Mouse (Mus musculus) CH12.LX (cell line): ENCODE results near the gene Tuba8. TPM values are rescaled to one million over a fixed set of nuclear protein-coding genes. Genes with fewer than 3 reads are reported as not detected.

Experiments
- DNase-seq: peaks from one replicate; pipeline ENCODE4 v3.0.0-alpha.2; 2013; ENCODE audit errors: extremely low read depth
- H3K27ac ChIP-seq: 2 replicates; pipeline ENCODE4 v1.5.1; 2012; ENCODE audit warnings: low read depth, mild to moderate bottlenecking, control low read depth, moderate library complexity; ENCODE audit not compliant: insufficient read depth
- H3K27me3 ChIP-seq: replicated peaks from 2 replicates; pipeline ENCODE3; 2012; ENCODE audit warnings: inconsistent platforms
- H3K36me3 ChIP-seq, 2 experiments: replicated peaks in 1 of 2; 2 replicates each; pipeline versions ENCODE3 to v1.6.1; 2012; ENCODE audit warnings: inconsistent platforms in 1 of 2, low read length in 1 of 2, mild to moderate bottlenecking in 1 of 2, mixed read lengths in 1 of 2, moderate library complexity in 1 of 2; ENCODE audit not compliant: control insufficient read depth in 1 of 2, insufficient read depth in 1 of 2
- H3K4me1 ChIP-seq, 2 experiments: 2 replicates each; pipeline ENCODE4 v1.6.1; 2012; ENCODE audit warnings: inconsistent platforms in 1 of 2, moderate library complexity in 1 of 2; ENCODE audit not compliant: insufficient read depth in 2 of 2, control insufficient read depth in 1 of 2
- H3K4me2 ChIP-seq: 2 replicates; pipeline ENCODE4 v1.6.1; 2012; ENCODE audit warnings: low read depth, mild to moderate bottlenecking, control low read depth; ENCODE audit not compliant: poor library complexity, insufficient read depth, severe bottlenecking
- H3K4me3 ChIP-seq, 3 experiments: fragments of 150-350 bp in 1 of 3; sonication (generic) in 1 of 3; replicated peaks in 1 of 3; 2 replicates each; pipeline versions ENCODE3 to v1.5.1; 2011 to 2012; ENCODE audit warnings: low read depth in 2 of 3, low read length in 2 of 3, mild to moderate bottlenecking in 2 of 3, moderate library complexity in 2 of 3, control low read depth in 1 of 3, improper control_type of control experiment in 1 of 3, inconsistent platforms in 1 of 3, mixed read lengths in 1 of 3; ENCODE audit not compliant: poor library complexity in 1 of 3
- H3K79me2 ChIP-seq: replicated peaks from 2 replicates; pipeline ENCODE4 v1.6.1; 2012; ENCODE audit warnings: mild to moderate bottlenecking, moderate library complexity; ENCODE audit not compliant: control insufficient read depth, poor library complexity, insufficient read depth, severe bottlenecking; ENCODE audit errors: extremely low read depth
- H3K9ac ChIP-seq: 2 replicates; pipeline ENCODE4 v1.6.1; 2012; ENCODE audit warnings: low read depth, mild to moderate bottlenecking, control low read depth, moderate library complexity; ENCODE audit not compliant: insufficient read depth
- H3K9me3 ChIP-seq: replicated peaks from 2 replicates; pipeline ENCODE3; 2012; ENCODE audit warnings: low read length, inconsistent platforms, mixed read lengths
- BHLHE40 ChIP-seq: IDR thresholded peaks from 2 replicates; pipeline ENCODE4 v1.6.1; 2011; ENCODE audit warnings: mild to moderate bottlenecking, low read depth, low read length, improper control_type of control experiment
- CHD1 ChIP-seq: IDR thresholded peaks from 2 replicates; pipeline ENCODE4 v1.6.1; 2012; ENCODE audit warnings: low read depth, low read length, improper control_type of control experiment, inconsistent platforms
- CHD2 ChIP-seq: IDR thresholded peaks from 2 replicates; pipeline ENCODE4 v1.6.1; 2011; ENCODE audit warnings: low read length, improper control_type of control experiment
- CTCF ChIP-seq, 2 experiments: IDR thresholded peaks in 1 of 2; conservative IDR thresholded peaks in 1 of 2; 2 replicates each; pipeline ENCODE4 v1.5.1; 2011 to 2012; ENCODE audit warnings: low read depth in 2 of 2, low read length in 2 of 2, improper control_type of control experiment in 1 of 2, inconsistent platforms in 1 of 2, mild to moderate bottlenecking in 1 of 2, moderate library complexity in 1 of 2
- ELF1 ChIP-seq: IDR thresholded peaks from 2 replicates; pipeline ENCODE4 v1.6.1; 2014; ENCODE audit warnings: low read depth, mild to moderate bottlenecking, inconsistent platforms, low read length, improper control_type of control experiment
- GABPA ChIP-seq: IDR thresholded peaks from 2 replicates; pipeline ENCODE4 v1.6.1; 2012; ENCODE audit warnings: low read depth, low read length, improper control_type of control experiment, inconsistent platforms; ENCODE audit not compliant: insufficient replicate concordance
- JUND ChIP-seq: conservative IDR thresholded peaks from 2 replicates; pipeline ENCODE4 v1.6.1; 2011; ENCODE audit warnings: low read depth, low read length, improper control_type of control experiment
- KAT2A ChIP-seq: IDR thresholded peaks from 2 replicates; pipeline ENCODE4 v1.6.1; 2012; ENCODE audit warnings: low read length, improper control_type of control experiment, inconsistent platforms; ENCODE audit not compliant: insufficient replicate concordance
- MAFK ChIP-seq: IDR thresholded peaks from 2 replicates; pipeline ENCODE4 v1.6.1; 2011; ENCODE audit warnings: low read length, improper control_type of control experiment; ENCODE audit not compliant: insufficient replicate concordance
- MAX ChIP-seq: IDR thresholded peaks from 2 replicates; pipeline ENCODE4 v1.6.1; 2011; ENCODE audit warnings: low read length, improper control_type of control experiment
- MXI1 ChIP-seq: IDR thresholded peaks from 2 replicates; pipeline ENCODE4 v1.6.1; 2011; ENCODE audit warnings: mild to moderate bottlenecking, low read depth, low read length, improper control_type of control experiment
- MYC ChIP-seq: IDR thresholded peaks from 2 replicates; pipeline ENCODE4 v1.6.1; 2011; ENCODE audit warnings: low read depth, mild to moderate bottlenecking, improper control_type of control experiment, low read length
- NELFE ChIP-seq: IDR thresholded peaks from 2 replicates; pipeline ENCODE4 v1.6.1; 2011; ENCODE audit warnings: low read depth, low read length, improper control_type of control experiment
- NRF1 ChIP-seq: IDR thresholded peaks from 2 replicates; pipeline ENCODE4 v1.6.1; 2014; ENCODE audit warnings: low read depth, mild to moderate bottlenecking, inconsistent platforms, low read length, improper control_type of control experiment, moderate library complexity
- POLR2AphosphoS2 ChIP-seq: IDR thresholded peaks from 2 replicates; pipeline ENCODE4 v1.6.1; 2011; ENCODE audit warnings: low read depth, low read length, improper control_type of control experiment
- RCOR1 ChIP-seq: conservative IDR thresholded peaks from 2 replicates; pipeline ENCODE4 v1.6.1; 2012; ENCODE audit warnings: low read depth, mild to moderate bottlenecking, inconsistent platforms, low read length, improper control_type of control experiment
- TBP ChIP-seq: conservative IDR thresholded peaks from 2 replicates; pipeline ENCODE4 v1.6.1; 2011; ENCODE audit warnings: low read depth, low read length, improper control_type of control experiment
- TCF12 ChIP-seq: IDR thresholded peaks from 2 replicates; pipeline ENCODE4 v1.6.1; 2014; ENCODE audit warnings: low read depth, mild to moderate bottlenecking, inconsistent platforms, low read length, improper control_type of control experiment
- USF2 ChIP-seq: conservative IDR thresholded peaks from 2 replicates; pipeline ENCODE4 v1.6.1; 2011; ENCODE audit warnings: low read depth, low read length, improper control_type of control experiment
- ZC3H11A ChIP-seq: IDR thresholded peaks from 2 replicates; pipeline ENCODE4 v1.6.1; 2012; ENCODE audit warnings: low read depth, mild to moderate bottlenecking, inconsistent platforms, low read length, improper control_type of control experiment
- ZMIZ1 ChIP-seq: IDR thresholded peaks from 2 replicates; pipeline ENCODE4 v1.6.1; 2012; ENCODE audit warnings: low read depth, mild to moderate bottlenecking, inconsistent platforms, low read length, improper control_type of control experiment
- ZNF384 ChIP-seq: IDR thresholded peaks from 2 replicates; pipeline ENCODE4 v1.6.1; 2012; ENCODE audit warnings: low read depth, low read length, improper control_type of control experiment, inconsistent platforms
- dilution Hi-C: fragments of 300-500 bp; cut with MboI; formaldehyde crosslinking; loops from 2 replicates; pipeline ENCODE4 v1.14.3; 2020; ENCODE audit warnings: low sequenced_read_pairs; ENCODE audit not compliant: extremely low pct_unique_long_range_greater_than_20kb, extremely low pct_ligation_motif_present
- in situ Hi-C: fragments of 300-500 bp; cut with MboI; formaldehyde crosslinking; loops from 3 replicates; pipeline ENCODE4 v1.14.3; 2019; ENCODE audit warnings: low sequenced_read_pairs, low pct_ligation_motif_present, low pct_unique_long_range_greater_than_20kb, mixed read lengths
- polyA plus RNA-seq: library from polyadenylated mRNA; unstranded; fragments of >175 nt; gene quantifications from 2 replicates; pipeline ENCODE4 v1.2.1, GENCODE M21; 2012; ENCODE audit warnings: low read depth; ENCODE audit not compliant: insufficient read length
- total RNA-seq, 2 experiments: library from RNA; depleted of rRNA; stranded (reverse); fragments of 300-350 nt in 1 of 2; fragments of >200 nt in 1 of 2; gene quantifications; 2 replicates each; pipeline ENCODE4 v1.2.3; 2012 to 2014

Gene Tuba8
- total and polyA plus RNA-seq, 3 experiments, result not detected

GRCm38 (mm10) chr6:121245127-121246036 lies 34.9 kb downstream of the Tuba8 start, which contains the start of gene Usp18:
Gene Usp18, plus strand, starts transcription at chr6:121245906.
- H3K9ac ChIP-seq, result no peak within 1 kb of the TSS; the same call in none of the 2 replicates
- peak; percentile 60 for DNase-seq
- no peaks in the 10 kb centered on the region for H3K79me2 ChIP-seq
- peaks cover 21% of the 10 kb centered on the region for H3K27me3 ChIP-seq
- peak within 1 kb of the TSS; percentile 35 for H3K4me2 ChIP-seq
- TF ChIP-seq NELFE (no peak), MAFK (no peak), KAT2A (no peak), NRF1 (no peak), TBP (no peak), MXI1 (peak; percentile 62; the same call in 1 of the 2 replicates), CHD2 (no peak), USF2 (no peak), MYC (no peak), MAX (no peak), TCF12 (peak; percentile 60; the same call in 1 of the 2 replicates), ZMIZ1 (no peak), ELF1 (no peak), ZNF384 (no peak), CTCF (conservative IDR thresholded peaks at IDR 0.05 in 1 of 2, IDR thresholded peaks at IDR 0.05 in 1 of 2; ENCODE audit: low read depth in 2 of 2, low read length in 2 of 2) (no peak), RCOR1 (no peak), CHD1 (no peak), JUND (no peak), ZC3H11A (no peak), POLR2AphosphoS2 (no peak), BHLHE40 (peak; percentile 35; the same call in 1 of the 2 replicates), GABPA (no peak)
- H3K4me3 ChIP-seq, result peak within 1 kb of the TSS; percentile 48 to 54 (median 49)
- in situ Hi-C loops (no loop called here), dilution Hi-C loops (no loop called here)
- H3K4me1 ChIP-seq, result peaks cover 14 to 23% of the 10 kb centered on the region in 2 experiments
- H3K27ac ChIP-seq, result no peak within 1 kb of the TSS
- no peaks in the 10 kb centered on the region for H3K36me3 ChIP-seq
- H3K9me3 ChIP-seq, result no peaks in the 10 kb centered on the region
